Mouse (Mus musculus): ENCODE measurements around the gene Zfp74. TPM values are rescaled to one million over a fixed set of nuclear protein-coding genes. Genes with fewer than 3 reads are reported as not detected.

Zfp74 gene
- total RNA-seq, 2 experiments from 2014 or later: 8.2 to 9.2 TPM

DNA sequence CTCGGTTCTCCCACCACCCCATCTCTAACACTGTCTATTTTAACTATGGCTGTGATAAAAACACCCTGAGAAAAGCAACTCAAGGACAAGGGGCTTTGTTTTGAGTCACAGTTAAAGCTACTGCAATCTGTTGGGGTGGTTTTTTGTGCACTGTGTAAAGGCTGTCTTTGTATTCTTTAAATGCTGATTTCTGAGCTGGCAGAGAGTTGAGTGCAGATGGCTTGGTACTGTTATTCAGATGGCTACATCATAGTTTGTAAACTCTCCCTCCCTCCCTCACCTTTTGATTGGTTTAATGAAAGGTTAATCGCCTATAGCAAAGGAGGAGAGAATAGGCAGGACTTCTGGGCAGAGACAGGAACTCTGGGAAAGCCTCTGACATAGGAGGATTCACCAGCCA is 9.7 kb downstream of the Zfp74 start:
- DNase-seq: no peak

- DNase-seq: no peak
These were observed 10.2 kb downstream of the Zfp74 start for GRCm38 (mm10) chr7:29943720-29944119.

GRCm38 (mm10) chr7:29942740-29943139 is 11.1 kb downstream of the Zfp74 start:
- no peak for DNase-seq

DNA sequence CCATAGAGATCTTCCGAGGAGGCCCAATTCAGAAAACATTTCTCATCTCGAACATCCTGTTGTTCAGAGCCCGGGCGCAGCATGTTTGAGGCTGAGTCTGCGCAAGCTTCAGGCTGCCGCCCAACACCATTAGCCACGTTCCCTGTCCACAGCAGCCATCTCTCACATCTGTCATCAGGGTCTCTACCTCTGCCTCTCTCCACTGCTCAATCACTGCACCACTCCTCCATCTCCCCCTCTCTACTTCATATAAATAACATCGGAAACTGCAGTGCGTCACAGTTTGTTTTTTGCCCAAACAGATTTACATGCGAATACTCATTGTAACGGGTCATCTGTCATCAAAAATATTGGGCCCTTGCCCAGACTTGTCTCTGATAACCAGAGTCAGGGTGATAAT is 12.9 kb downstream of the Zfp74 start:
- no peak for DNase-seq

GRCm38 (mm10) chr7:29938856-29939255 is 15.0 kb downstream of the Zfp74 start:
- DNase-seq: no peak

- DNase-seq: no peak
These were observed 31.1 kb downstream of the Zfp74 start for GRCm38 (mm10) chr7:29922780-29923179.

DNA sequence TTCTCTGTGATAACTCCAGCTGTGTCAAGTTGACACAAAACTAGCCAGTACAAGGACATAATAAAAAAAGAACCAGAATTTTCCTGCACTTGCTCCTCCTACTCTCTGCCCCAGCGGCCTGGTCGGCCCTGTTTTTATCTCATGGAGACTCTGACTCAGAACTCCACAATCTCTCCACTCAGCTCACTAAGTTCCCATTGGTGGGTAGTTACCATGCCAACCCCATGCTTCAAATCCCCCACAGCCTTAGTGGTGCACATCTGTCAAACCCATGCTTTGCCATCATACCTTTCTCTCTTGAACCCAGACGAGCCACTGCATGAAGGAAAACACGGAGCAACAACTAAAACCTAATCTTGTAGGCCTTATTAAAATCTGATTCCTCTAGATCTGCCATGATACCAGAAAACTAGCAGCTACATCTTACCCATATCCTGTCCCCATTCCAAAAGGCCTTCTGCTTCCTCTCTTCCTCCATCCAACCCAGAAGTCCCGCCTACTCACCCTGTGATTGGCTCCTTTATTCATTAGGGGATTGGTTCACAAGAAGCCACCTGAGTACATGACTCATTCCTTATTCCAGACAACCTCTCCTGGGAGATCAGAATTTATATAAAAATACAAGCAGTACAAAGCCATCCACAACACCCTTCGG is 32.3 kb downstream of the Zfp74 start:
- peak in 1 of 2 experiments; percentile 23 for DNase-seq

DNA sequence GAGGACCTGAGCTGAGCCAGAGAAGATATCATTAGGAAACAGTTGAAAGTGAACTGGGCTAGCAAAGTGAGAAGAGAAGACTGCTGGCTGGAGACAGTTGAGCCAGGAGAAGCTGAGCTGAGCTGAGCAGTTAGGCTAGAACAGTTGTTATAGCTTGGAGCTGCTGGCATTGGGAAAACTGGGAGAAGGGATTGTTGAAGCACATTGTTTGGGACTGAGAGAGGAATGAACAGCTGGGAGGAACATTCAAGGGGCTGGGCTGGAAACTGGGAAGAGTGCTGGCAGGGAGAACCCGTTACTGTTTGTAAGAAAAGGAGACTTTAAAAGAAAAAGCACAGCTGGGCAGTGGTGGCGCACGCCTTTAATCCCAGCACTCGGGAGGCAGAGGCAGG is 35.8 kb downstream of the Zfp74 start:
- DNase-seq: no peak

- peak in 1 of 2 experiments; percentile 26 for DNase-seq
These were observed 36.4 kb downstream of the Zfp74 start for GRCm38 (mm10) chr7:29917371-29918061.

DNA sequence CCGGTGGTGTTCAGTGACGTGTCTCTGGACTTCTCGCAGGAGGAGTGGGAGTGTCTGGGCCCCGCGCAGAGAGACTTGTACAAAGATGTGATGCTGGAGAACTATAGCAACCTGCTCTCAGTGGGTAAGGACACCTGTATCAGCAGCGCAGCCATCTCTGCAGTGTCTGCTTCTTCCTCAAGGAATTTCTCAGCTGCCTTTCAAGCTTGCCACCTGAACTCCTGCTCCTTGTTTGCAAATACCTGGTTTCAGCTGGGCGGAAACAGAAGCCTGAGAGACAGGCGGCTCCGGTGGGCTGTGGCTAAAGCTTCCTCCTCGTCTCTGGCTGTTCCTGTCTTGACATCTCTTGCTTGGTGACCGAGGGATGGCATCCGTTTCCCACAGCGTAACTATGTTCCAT is 41.7 kb downstream of the Zfp74 start:
- DNase-seq: no peak

DNA sequence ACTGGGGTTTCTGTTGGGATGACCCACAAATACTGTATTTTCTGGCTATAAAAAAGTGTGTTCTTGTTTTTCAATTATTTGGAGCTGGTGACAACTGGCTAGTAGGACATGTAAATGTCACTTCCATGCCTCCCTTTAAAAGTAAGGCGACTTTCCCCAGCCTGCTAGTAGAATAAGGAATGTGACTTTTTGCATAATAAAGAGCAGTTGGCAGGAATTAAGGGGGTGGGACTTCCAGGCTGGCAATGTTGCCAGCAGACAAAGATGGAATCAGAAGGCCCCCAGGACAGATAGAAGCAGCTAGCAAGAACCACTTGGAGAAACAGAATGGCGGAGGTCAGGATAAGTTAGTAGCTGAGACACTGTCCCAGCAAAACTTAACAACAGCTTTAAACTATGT is 43.6 kb downstream of the Zfp74 start:
- no peak for DNase-seq

- DNase-seq: peak; percentile 83 to 87
These were observed 45.5 kb downstream of the Zfp74 start, which contains the start of gene Zfp383 for GRCm38 (mm10) chr7:29908130-29908950. Gene Zfp383 (plus strand): TSS chr7:29908223.

- no peak for DNase-seq
These were observed 46.7 kb downstream of the Zfp74 start for GRCm38 (mm10) chr7:29907206-29907605.

DNA sequence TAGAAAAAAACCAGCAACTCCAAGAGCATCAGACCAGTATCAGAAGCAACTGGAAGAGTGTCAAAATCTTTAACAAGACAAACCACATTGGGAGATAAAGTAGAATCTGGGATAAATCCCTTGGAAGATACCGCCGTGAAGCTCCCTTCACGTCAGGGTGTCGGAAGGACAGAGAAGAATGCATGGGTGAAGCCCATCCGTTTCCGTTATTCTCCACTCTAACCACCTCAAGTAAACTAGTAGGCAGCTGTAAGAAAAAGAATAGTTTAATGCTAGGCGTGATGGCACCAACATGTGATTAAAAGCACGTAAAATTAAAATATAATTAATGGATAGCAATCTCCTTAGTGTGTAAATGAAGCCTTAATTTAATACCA is 47.2 kb downstream of the Zfp74 start:
- DNase-seq: peak in 1 of 2 experiments; percentile 7

GRCm38 (mm10) chr7:29905966-29906681 is 47.8 kb downstream of the Zfp74 start, which contains the start of gene Zfp27:
Gene Zfp27 (minus strand): TSS chr7:29906572.
- peak; percentile 52 to 66 for DNase-seq

DNA sequence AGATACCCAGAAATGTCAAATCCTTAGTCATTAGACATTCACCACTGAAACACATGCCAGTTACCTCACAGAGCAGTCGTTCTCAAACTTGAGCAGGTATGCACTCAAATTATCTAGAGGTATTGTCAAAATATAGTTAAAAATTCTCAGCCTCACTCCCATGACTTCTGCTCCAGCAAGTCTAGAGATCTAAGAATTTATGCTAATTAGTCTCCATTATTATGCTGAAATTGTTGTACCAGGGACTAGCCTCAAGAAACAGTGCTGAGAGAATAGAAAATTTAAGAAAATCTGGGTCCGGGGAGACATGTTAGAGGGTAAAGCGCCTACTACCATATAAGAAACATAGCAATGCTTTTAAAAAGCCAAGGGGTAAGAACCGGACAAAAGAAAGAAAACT is 49.8 kb downstream of the Zfp74 start:
- no peak for DNase-seq

DNA sequence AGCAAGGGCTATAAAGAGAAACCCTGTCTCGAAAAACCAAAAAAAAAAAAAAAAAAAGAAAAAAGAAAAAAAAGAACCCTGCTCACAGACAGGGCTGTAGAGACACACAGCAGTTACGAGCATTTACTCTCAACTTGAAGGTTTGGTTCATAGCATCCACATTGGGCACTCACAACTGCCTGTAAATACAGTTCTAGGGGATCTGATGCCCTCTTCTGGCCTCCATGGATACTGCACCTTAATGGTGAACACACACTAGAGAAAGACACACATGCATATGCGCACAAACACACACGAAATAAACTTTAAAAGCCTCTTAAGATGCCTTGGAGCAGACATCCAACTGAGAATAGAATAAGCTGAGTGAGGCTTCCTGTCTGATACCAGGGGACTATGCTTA is 55.5 kb downstream of the Zfp74 start:
- no peak for DNase-seq

- no peak for DNase-seq
These were observed 61.1 kb downstream of the Zfp74 start for GRCm38 (mm10) chr7:29892756-29893155.

- no peak for DNase-seq
These were observed 63.4 kb downstream of the Zfp74 start for GRCm38 (mm10) chr7:29890501-29890900.

GRCm38 (mm10) chr7:29880916-29881315 is 73.0 kb downstream of the Zfp74 start:
- DNase-seq: no peak
